Mouse (Mus musculus) ES-E14 (cell line): Measurements from ENCODE around the gene Tgfbr3. TPM values are rescaled to one million over a fixed set of nuclear protein-coding genes. Genes with fewer than 3 reads are reported as not detected.

Experiments
- DNase-seq: peaks from one replicate; pipeline ENCODE4 v3.0.0-alpha.2; 2013; ENCODE audit warnings: low read depth, low spot score
- H3K27ac ChIP-seq: 2 replicates; pipeline ENCODE4 v1.5.1; 2012; ENCODE audit warnings: low read depth, mild to moderate bottlenecking, low read length, moderate library complexity, mixed read lengths; ENCODE audit not compliant: poor library complexity, insufficient read depth, severe bottlenecking
- H3K36me3 ChIP-seq: 2 replicates; pipeline ENCODE4 v1.6.1; 2012; ENCODE audit warnings: mild to moderate bottlenecking, low read length, moderate library complexity, mixed read lengths; ENCODE audit not compliant: control insufficient read depth, poor library complexity, insufficient read depth, severe bottlenecking
- H3K4me1 ChIP-seq, 2 experiments: fragments of 150-350 bp in 1 of 2; sonication (generic) in 1 of 2; 2 replicates each; pipeline ENCODE4 v1.6.1; 2012; ENCODE audit warnings: low read length in 2 of 2, mild to moderate bottlenecking in 1 of 2, mixed read lengths in 1 of 2; ENCODE audit not compliant: control insufficient read depth in 2 of 2, insufficient read depth in 2 of 2, poor library complexity in 1 of 2
- H3K4me3 ChIP-seq, 2 experiments: fragments of 150-350 bp in 1 of 2; sonication (generic) in 1 of 2; 2 replicates each; pipeline ENCODE4 v1.5.1; 2012; ENCODE audit warnings: low read length in 2 of 2, low read depth in 1 of 2, mild to moderate bottlenecking in 1 of 2, mixed read lengths in 1 of 2; ENCODE audit not compliant: insufficient read depth in 1 of 2, poor library complexity in 1 of 2, severe bottlenecking in 1 of 2
- H3K9ac ChIP-seq: 2 replicates; pipeline ENCODE4 v1.6.1; 2012; ENCODE audit warnings: low read depth, mild to moderate bottlenecking, low read length, mixed read lengths; ENCODE audit not compliant: poor library complexity, insufficient read depth, severe bottlenecking
- H3K9me3 ChIP-seq: fragments of 150-350 bp; sonication (generic); 2 replicates; pipeline ENCODE4 v1.6.1; 2012; ENCODE audit warnings: low read depth, mild to moderate bottlenecking, low read length; ENCODE audit not compliant: control insufficient read depth, insufficient read depth
- CHD2 ChIP-seq: IDR thresholded peaks from 2 replicates; pipeline ENCODE4 v1.6.1; 2014; ENCODE audit warnings: mild to moderate bottlenecking, low read depth, low read length, inconsistent platforms
- HCFC1 ChIP-seq: IDR thresholded peaks from 2 replicates; pipeline ENCODE4 v1.6.1; 2012; ENCODE audit warnings: low read length, inconsistent platforms, borderline replicate concordance; ENCODE audit not compliant: insufficient read depth
- MAFK ChIP-seq: IDR thresholded peaks from 2 replicates; pipeline ENCODE4 v1.6.1; 2014; ENCODE audit warnings: mild to moderate bottlenecking, low read depth, low read length, inconsistent platforms; ENCODE audit not compliant: insufficient read depth
- ZC3H11A ChIP-seq: IDR thresholded peaks from 2 replicates; pipeline ENCODE4 v1.6.1; 2012; ENCODE audit warnings: low read depth, mild to moderate bottlenecking, inconsistent platforms, low read length, borderline replicate concordance
- ZNF384 ChIP-seq: IDR thresholded peaks from 2 replicates; pipeline ENCODE4 v1.6.1; 2012; ENCODE audit warnings: low read depth, low read length, inconsistent platforms
- in situ Hi-C, 2 experiments: fragments of 600-800 bp; cut with MboI; formaldehyde crosslinking; loops; one replicate each; pipeline ENCODE4 v1.15.1; 2025; ENCODE audit warnings: low sequenced_read_pairs in 2 of 2, inconsistent platforms in 1 of 2; ENCODE audit not compliant: unreplicated experiment in 2 of 2
- total RNA-seq: library from RNA; depleted of rRNA; stranded (reverse); fragments of 300-350 nt; gene quantifications from 2 replicates; pipeline ENCODE4 v1.2.3, GENCODE M21; 2012

Gene Tgfbr3
- total RNA-seq, 1 experiment, result 3.1 TPM

DNA sequence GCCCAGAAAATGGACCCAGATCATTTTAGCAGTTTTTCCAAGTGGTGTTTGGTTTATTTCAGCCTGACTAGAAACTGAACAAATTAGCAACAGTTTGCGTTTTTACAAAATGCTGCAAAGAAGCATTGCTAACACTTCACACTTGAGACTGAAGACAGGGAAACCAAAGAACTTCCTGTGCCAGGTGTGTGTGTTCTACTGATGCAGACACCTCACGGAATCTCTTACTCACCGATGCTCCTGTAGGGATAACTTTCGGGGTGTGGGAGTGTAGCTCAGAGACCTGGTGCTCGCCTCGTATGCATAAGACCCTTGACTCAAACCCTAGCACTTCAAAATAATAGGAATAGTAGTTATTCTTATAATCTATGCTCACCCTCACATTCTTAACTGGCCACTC is 3.9 kb downstream of the Tgfbr3 start:
- in situ Hi-C loops, result loop anchor here in 1 of 2 experiments (25.0 kb wide), 1 partner anchor 823 kb away; the partner anchor contains the start of gene Barhl2
- Histone ChIP-seq H3K4me1 (peaks cover 0 to 2% of the 10 kb centered on the region in 2 experiments; a peak in 1 of 4 replicates), H3K4me3 (no peak overlapping the region), H3K9me3 (no peaks in the 10 kb centered on the region), H3K9ac (no peak overlapping the region), H3K27ac (no peak overlapping the region), H3K36me3 (no peaks in the 10 kb centered on the region)
- DNase-seq, result no peak
- TF ChIP-seq ZC3H11A (no peak), CHD2 (no peak), HCFC1 (no peak), MAFK (no peak), ZNF384 (no peak)

DNA sequence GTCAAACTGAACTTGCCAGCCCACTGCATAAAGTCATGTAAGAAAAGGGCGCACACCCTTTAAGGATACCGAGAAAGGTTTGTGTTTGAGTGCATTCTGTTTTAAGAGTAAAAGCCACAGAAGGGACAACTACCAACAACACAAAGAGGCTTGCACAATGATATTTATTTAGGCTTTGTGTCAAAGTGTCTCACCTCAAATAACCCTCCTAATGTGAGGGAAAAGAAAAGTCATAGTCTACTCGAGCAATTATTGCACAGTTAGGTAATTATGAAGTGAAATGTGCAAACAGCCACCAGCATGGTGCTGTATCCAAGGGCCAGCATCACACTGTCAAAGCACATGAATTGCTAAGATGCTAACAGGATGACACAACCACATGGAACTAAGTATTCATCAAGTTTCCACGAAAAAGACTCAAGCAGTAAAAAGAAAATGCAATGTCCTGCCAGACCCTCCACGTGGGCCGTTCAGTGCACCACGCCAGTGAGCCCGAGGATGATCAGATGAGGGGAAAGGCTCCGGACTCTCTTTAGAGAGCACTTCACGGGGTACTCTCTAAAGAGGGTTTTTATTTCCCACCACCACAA is 5.4 kb downstream of the Tgfbr3 start:
- no peak for TF ChIP-seq MAFK
- TF ChIP-seq HCFC1, result no peak
- no peak for TF ChIP-seq ZNF384
- no peak for TF ChIP-seq ZC3H11A
- TF ChIP-seq CHD2, result no peak
- peaks cover 0 to 2% of the 10 kb centered on the region in 2 experiments; a peak in 1 of 4 replicates for H3K4me1 ChIP-seq

DNA sequence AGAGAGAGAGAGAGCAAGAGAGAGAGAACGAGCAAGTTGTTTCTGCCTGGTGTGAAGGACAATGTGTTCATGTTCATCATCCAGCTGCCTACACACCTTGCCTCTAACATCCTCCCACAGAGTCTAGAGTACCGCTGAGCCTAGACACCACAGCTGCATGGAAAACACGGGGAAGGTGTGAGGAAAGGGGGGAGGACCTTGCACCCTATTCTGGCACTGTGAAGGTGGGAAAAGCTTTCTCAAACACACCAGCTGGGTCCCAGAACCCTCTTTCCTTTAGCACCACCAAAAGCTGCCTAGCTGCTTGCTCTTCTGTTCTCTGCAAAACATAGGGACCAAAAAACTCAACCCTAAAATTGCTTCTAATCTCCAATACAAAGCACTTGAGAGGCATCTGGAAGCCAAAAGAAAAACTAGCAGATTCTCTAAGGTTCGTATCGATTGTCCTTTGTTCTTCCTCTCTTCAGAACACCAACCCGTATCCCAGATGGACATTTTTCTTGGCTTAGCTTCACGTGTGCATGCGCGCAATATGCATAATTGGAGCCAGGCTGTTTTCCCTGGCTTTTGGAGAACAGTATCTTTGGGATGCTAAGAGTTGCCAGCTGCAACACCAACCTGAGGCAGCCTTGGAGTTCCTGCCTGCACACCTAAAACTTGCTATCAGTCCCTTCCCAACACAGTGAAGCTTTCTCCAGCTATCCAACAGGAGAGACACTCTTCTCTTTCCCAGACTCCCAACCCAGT is 6.7 kb downstream of the Tgfbr3 start:
- Histone ChIP-seq H3K4me1 (no peaks in the 10 kb centered on the region), H3K9me3 (no peaks in the 10 kb centered on the region), H3K36me3 (no peaks in the 10 kb centered on the region), H3K4me3 (no peak overlapping the region), H3K9ac (no peak overlapping the region), H3K27ac (no peak overlapping the region)
- in situ Hi-C loops, result loop anchor here in 1 of 2 experiments (25.0 kb wide), 1 partner anchor 820 kb away; the partner anchor contains the start of gene Barhl2
- DNase-seq, result no peak
- no peak for TF ChIP-seq CHD2
- no peak for TF ChIP-seq HCFC1
- no peak for TF ChIP-seq MAFK
- TF ChIP-seq ZNF384, result no peak
- no peak for TF ChIP-seq ZC3H11A

More for the DNA sequence above, 5.4 kb downstream of the Tgfbr3 start:
- Histone ChIP-seq H3K9me3 (no peaks in the 10 kb centered on the region), H3K27ac (no peak overlapping the region), H3K36me3 (no peaks in the 10 kb centered on the region), H3K4me3 (no peak overlapping the region), H3K9ac (no peak overlapping the region)
- in situ Hi-C loops, result loop anchor here in 1 of 2 experiments (25.0 kb wide), 1 partner anchor 822 kb away; the partner anchor contains the start of gene Barhl2
- DNase-seq, result no peak

DNA sequence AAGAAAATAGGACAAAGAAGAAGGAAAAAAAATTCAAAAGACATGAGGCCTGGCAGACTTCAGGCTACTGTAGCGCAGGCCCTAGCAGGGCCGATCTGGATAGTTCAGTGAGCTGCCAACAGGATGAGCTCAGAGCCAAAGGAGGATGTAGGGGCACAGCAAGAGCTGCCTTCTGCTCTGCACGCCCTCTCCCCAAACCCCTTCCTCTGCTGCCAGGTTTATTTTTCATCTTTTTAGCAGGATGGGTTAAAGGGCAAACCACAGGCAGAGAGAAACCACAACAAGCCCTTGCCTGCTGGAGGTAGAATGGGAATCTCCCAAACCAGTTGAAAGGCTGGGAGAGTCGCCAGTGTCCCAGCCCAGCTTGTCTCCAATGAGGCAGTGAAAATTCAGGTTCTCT is 10.2 kb downstream of the Tgfbr3 start:
- H3K4me1 ChIP-seq, result no peaks in the 10 kb centered on the region
- in situ Hi-C loops, result loop anchor here in 1 of 2 experiments (25.0 kb wide), 1 partner anchor 817 kb away; the partner anchor contains the start of gene Barhl2
- no peak overlapping the region for H3K9ac ChIP-seq
- no peak overlapping the region for H3K4me3 ChIP-seq
- H3K9me3 ChIP-seq, result no peaks in the 10 kb centered on the region
- TF ChIP-seq ZNF384, result no peak
- TF ChIP-seq CHD2, result no peak
- no peak for TF ChIP-seq MAFK
- TF ChIP-seq HCFC1, result no peak
- TF ChIP-seq ZC3H11A, result no peak
- H3K27ac ChIP-seq, result no peak overlapping the region
- H3K36me3 ChIP-seq, result no peaks in the 10 kb centered on the region
- DNase-seq, result no peak
